Mouse (Mus musculus): ENCODE measurements at regions not wholly inside any gene's neighbourhood (a gene's known extent, or its start where the extent isn't known, plus 50 kb on each side); places are given as distances from the start of the nearest gene placed in this dataset.

DNA sequence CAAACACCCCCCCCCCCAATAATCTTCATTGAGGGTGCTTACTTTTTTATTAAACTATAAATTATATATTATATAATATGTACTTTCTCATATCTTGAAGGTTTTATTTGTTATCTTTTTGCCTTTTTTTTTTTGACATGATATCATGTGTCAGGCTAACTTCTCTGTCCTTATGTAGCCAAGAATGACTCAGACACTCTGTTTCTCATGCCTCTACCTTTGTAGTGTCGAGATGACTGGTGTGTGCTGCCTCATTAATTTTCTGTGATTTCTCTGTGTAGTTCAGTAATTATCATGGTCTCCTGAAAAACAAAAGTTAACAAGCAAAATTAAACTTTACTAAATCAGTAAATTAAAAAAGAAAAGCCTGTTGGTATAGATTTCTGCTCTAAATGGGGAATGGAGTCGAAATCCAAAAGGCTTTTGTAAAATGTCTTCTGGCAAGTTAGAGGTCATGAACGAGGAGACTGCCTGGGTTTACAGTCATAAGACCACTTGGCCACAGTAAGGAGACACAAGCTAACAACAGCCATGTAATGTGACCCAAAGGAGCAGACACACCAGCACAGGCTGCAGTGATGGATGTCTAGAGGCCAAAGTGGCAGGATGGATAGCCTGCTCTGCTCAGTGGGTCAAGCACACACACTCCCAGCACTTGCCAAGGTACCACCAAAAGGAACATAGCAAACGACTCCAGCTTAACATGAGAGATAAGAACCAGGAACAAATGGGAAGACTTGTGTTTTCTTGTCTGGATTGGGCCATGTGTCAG is 53.2 kb upstream of the C1qtnf3 start:
- H3K27ac ChIP-seq = no peak overlapping the region
- WGBS = 25% methylated on average over 4 of the region's 4 CpGs
- H3K9ac ChIP-seq (ENCODE audit: low read depth, low read length) = no peak overlapping the region
- no peaks in the 10 kb centered on the region for H3K36me3 ChIP-seq (ENCODE audit: insufficient read depth, low read length)
- H3K9me3 ChIP-seq (replicated peaks; ENCODE audit: low read length) = no peaks in the 10 kb centered on the region
- DNase-seq (ENCODE audit: low spot score) = peak; percentile 46
- no peaks in the 10 kb centered on the region for H3K27me3 ChIP-seq (ENCODE audit: insufficient read depth, low read length)
- peaks cover 4% of the 10 kb centered on the region; the same call in 1 of the 2 replicates for H3K4me1 ChIP-seq (replicated peaks; ENCODE audit: insufficient read depth, low read length)
- TF ChIP-seq CTCF (IDR thresholded peaks at IDR 0.05; ENCODE audit: low read depth) = no peak
- ATAC-seq (replicated peaks; ENCODE audit: low FRiP score, low read depth) = no peak
- no peak overlapping the region for H3K4me2 ChIP-seq (ENCODE audit: low read length)
- H3K4me3 ChIP-seq (replicated peaks; ENCODE audit: low read depth, low read length) = no peak overlapping the region

GRCm38 (mm10) chr15:10899904-10900303 is 52.2 kb upstream of the C1qtnf3 start:
- no peak overlapping the region for H3K27ac ChIP-seq
- H3K9ac ChIP-seq (ENCODE audit: low read depth, low read length) = no peak overlapping the region
- DNase-seq (ENCODE audit: low spot score) (no peak), ATAC-seq (replicated peaks; ENCODE audit: low FRiP score, low read depth) (no peak)
- H3K4me3 ChIP-seq (replicated peaks; ENCODE audit: low read depth, low read length) = no peak overlapping the region
- H3K27me3 ChIP-seq (ENCODE audit: insufficient read depth, low read length) = no peaks in the 10 kb centered on the region
- H3K36me3 ChIP-seq (ENCODE audit: insufficient read depth, low read length) = no peaks in the 10 kb centered on the region
- peaks cover 4% of the 10 kb centered on the region; the same call in 1 of the 2 replicates for H3K4me1 ChIP-seq (replicated peaks; ENCODE audit: insufficient read depth, low read length)
- no peak overlapping the region for H3K4me2 ChIP-seq (ENCODE audit: low read length)
- 85% methylated on average over 7 of the region's 7 CpGs for WGBS
- no peaks in the 10 kb centered on the region for H3K9me3 ChIP-seq (replicated peaks; ENCODE audit: low read length)
- TF ChIP-seq CTCF (IDR thresholded peaks at IDR 0.05; ENCODE audit: low read depth) = no peak

GRCm38 (mm10) chr15:10901075-10901474 is 51.1 kb upstream of the C1qtnf3 start:
- Histone ChIP-seq H3K9ac (ENCODE audit: low read depth, low read length) (no peak overlapping the region), H3K27me3 (ENCODE audit: insufficient read depth, low read length) (no peaks in the 10 kb centered on the region), H3K4me3 (replicated peaks; ENCODE audit: low read depth, low read length) (no peak overlapping the region), H3K4me2 (ENCODE audit: low read length) (no peak overlapping the region), H3K9me3 (replicated peaks; ENCODE audit: low read length) (no peaks in the 10 kb centered on the region), H3K27ac (no peak overlapping the region), H3K36me3 (ENCODE audit: insufficient read depth, low read length) (no peaks in the 10 kb centered on the region), H3K4me1 (replicated peaks; ENCODE audit: insufficient read depth, low read length) (peaks cover 4% of the 10 kb centered on the region; the same call in 1 of the 2 replicates)
- TF ChIP-seq CTCF (IDR thresholded peaks at IDR 0.05; ENCODE audit: low read depth) = peak; percentile 82
- peak; percentile 73 for DNase-seq (ENCODE audit: low spot score)
- 39% methylated on average over 3 of the region's 3 CpGs for WGBS
- ATAC-seq (replicated peaks; ENCODE audit: low FRiP score, low read depth) = no peak

- H3K4me1 ChIP-seq (replicated peaks; ENCODE audit: insufficient read depth, low read length) = peaks cover 4% of the 10 kb centered on the region; the same call in 1 of the 2 replicates
- H3K27me3 ChIP-seq (ENCODE audit: insufficient read depth, low read length) = no peaks in the 10 kb centered on the region
- H3K4me3 ChIP-seq (replicated peaks; ENCODE audit: low read depth, low read length) = no peak overlapping the region
- 29% methylated on average over 1 of the region's 1 CpGs for WGBS
- no peak overlapping the region for H3K9ac ChIP-seq (ENCODE audit: low read depth, low read length)
- TF ChIP-seq CTCF (IDR thresholded peaks at IDR 0.05; ENCODE audit: low read depth) = no peak
- H3K9me3 ChIP-seq (replicated peaks; ENCODE audit: low read length) = no peaks in the 10 kb centered on the region
- no peak overlapping the region for H3K4me2 ChIP-seq (ENCODE audit: low read length)
- DNase-seq (ENCODE audit: low spot score) (no peak), ATAC-seq (replicated peaks; ENCODE audit: low FRiP score, low read depth) (no peak)
- no peaks in the 10 kb centered on the region for H3K36me3 ChIP-seq (ENCODE audit: insufficient read depth, low read length)
- no peak overlapping the region for H3K27ac ChIP-seq
Observed at GRCm38 (mm10) chr15:10901745-10902262, 50.3 kb upstream of the C1qtnf3 start.

Measured in kidney, postnatal 0 days (tissue).